Mouse (Mus musculus): Measurements from ENCODE around the gene Ntrk3. TPM values are rescaled to one million over a fixed set of nuclear protein-coding genes. Genes with fewer than 3 reads are reported as not detected.

Ntrk3 gene
- polyA plus RNA-seq, 1 experiment from 2014 or later = 0.49 TPM

- Histone ChIP-seq H3K9ac (no peak overlapping the region), H3K4me2 (no peak overlapping the region), H3K9me3 (replicated peaks) (no peaks in the 10 kb centered on the region), H3K27me3 (replicated peaks) (no peaks in the 10 kb centered on the region; the same call in 1 of the 2 replicates), H3K27ac (ENCODE audit: poor library complexity, severe bottlenecking) (no peak overlapping the region), H3K4me3 (no peak overlapping the region), H3K36me3 (no peaks in the 10 kb centered on the region), H3K4me1 (replicated peaks) (no peaks in the 10 kb centered on the region)
- ATAC-seq (ENCODE audit: insufficient number of reproducible peaks, low FRiP score) = no peak
- 57% methylated on average over 8 of the region's 8 CpGs for WGBS
Measured at GRCm38 (mm10) chr7:78754458-78755000, 16.7 kb upstream of the Ntrk3 start.

- no peak overlapping the region for H3K9ac ChIP-seq
- H3K9me3 ChIP-seq (replicated peaks) = no peaks in the 10 kb centered on the region
- 71% methylated on average over 7 of the region's 7 CpGs for WGBS
- no peaks in the 10 kb centered on the region; the same call in 1 of the 2 replicates for H3K27me3 ChIP-seq (replicated peaks)
- H3K4me3 ChIP-seq = no peak overlapping the region
- no peaks in the 10 kb centered on the region for H3K4me1 ChIP-seq (replicated peaks)
- no peak overlapping the region for H3K27ac ChIP-seq (ENCODE audit: poor library complexity, severe bottlenecking)
- no peak overlapping the region for H3K4me2 ChIP-seq
- H3K36me3 ChIP-seq = no peaks in the 10 kb centered on the region
- ATAC-seq (ENCODE audit: insufficient number of reproducible peaks, low FRiP score) = no peak
Measured at GRCm38 (mm10) chr7:78753752-78754457, 16.1 kb upstream of the Ntrk3 start.

- no peaks in the 10 kb centered on the region for H3K9me3 ChIP-seq (replicated peaks)
- H3K27me3 ChIP-seq (replicated peaks) = no peaks in the 10 kb centered on the region; the same call in 1 of the 2 replicates
- ATAC-seq (ENCODE audit: insufficient number of reproducible peaks, low FRiP score) = no peak
- no peaks in the 10 kb centered on the region for H3K4me1 ChIP-seq (replicated peaks)
- H3K36me3 ChIP-seq = no peaks in the 10 kb centered on the region
- H3K9ac ChIP-seq = no peak overlapping the region
- WGBS = 74% methylated on average over 4 of the region's 4 CpGs
- no peak overlapping the region for H3K4me3 ChIP-seq
- no peak overlapping the region for H3K27ac ChIP-seq (ENCODE audit: poor library complexity, severe bottlenecking)
- H3K4me2 ChIP-seq = no peak overlapping the region
Measured at GRCm38 (mm10) chr7:78752961-78753360, 15.1 kb upstream of the Ntrk3 start.

- ATAC-seq (ENCODE audit: insufficient number of reproducible peaks, low FRiP score) = no peak
- 47% methylated on average over 5 of the region's 5 CpGs for WGBS
Measured at GRCm38 (mm10) chr7:78743731-78744385, 6.0 kb upstream of the Ntrk3 start.

GRCm38 (mm10) chr7:78739351-78740000, 1.7 kb upstream of the Ntrk3 start:
- H3K27me3 ChIP-seq (replicated peaks) = no peaks in the 10 kb centered on the region; the same call in 1 of the 2 replicates
- no peaks in the 10 kb centered on the region for H3K9me3 ChIP-seq (replicated peaks)
- ATAC-seq (ENCODE audit: insufficient number of reproducible peaks, low FRiP score) = no peak
- no peaks in the 10 kb centered on the region for H3K4me1 ChIP-seq (replicated peaks)
- H3K27ac ChIP-seq (ENCODE audit: poor library complexity, severe bottlenecking) = no peak overlapping the region
- H3K4me2 ChIP-seq = no peak overlapping the region
- 81% methylated on average over 8 of the region's 8 CpGs for WGBS
- no peak overlapping the region for H3K4me3 ChIP-seq
- H3K36me3 ChIP-seq = no peaks in the 10 kb centered on the region
- no peak overlapping the region for H3K9ac ChIP-seq

More at GRCm38 (mm10) chr7:78743731-78744385, 6.0 kb upstream of the Ntrk3 start:
- no peaks in the 10 kb centered on the region for H3K4me1 ChIP-seq (replicated peaks)
- H3K27me3 ChIP-seq (replicated peaks) = no peaks in the 10 kb centered on the region; the same call in 1 of the 2 replicates
- H3K27ac ChIP-seq (ENCODE audit: poor library complexity, severe bottlenecking) = no peak overlapping the region
- H3K4me2 ChIP-seq = no peak overlapping the region
- no peaks in the 10 kb centered on the region for H3K36me3 ChIP-seq
- no peak overlapping the region for H3K4me3 ChIP-seq
- H3K9ac ChIP-seq = no peak overlapping the region
- no peaks in the 10 kb centered on the region for H3K9me3 ChIP-seq (replicated peaks)

- H3K27ac ChIP-seq (ENCODE audit: poor library complexity, severe bottlenecking) = no peak overlapping the region
- H3K4me3 ChIP-seq = no peak overlapping the region
- H3K4me2 ChIP-seq = no peak overlapping the region
- H3K9me3 ChIP-seq (replicated peaks) = no peaks in the 10 kb centered on the region
- ATAC-seq (ENCODE audit: insufficient number of reproducible peaks, low FRiP score) = no peak
- H3K4me1 ChIP-seq (replicated peaks) = no peaks in the 10 kb centered on the region
- H3K9ac ChIP-seq = no peak overlapping the region
- WGBS = 84% methylated on average over 6 of the region's 6 CpGs
- no peaks in the 10 kb centered on the region for H3K36me3 ChIP-seq
- no peaks in the 10 kb centered on the region for H3K27me3 ChIP-seq (replicated peaks)
Measured at GRCm38 (mm10) chr7:78737196-78737595, 616 bp downstream of the Ntrk3 start.

GRCm38 (mm10) chr7:78731391-78731790, 6.4 kb downstream of the Ntrk3 start:
- no peak for ATAC-seq (ENCODE audit: insufficient number of reproducible peaks, low FRiP score)

GRCm38 (mm10) chr7:78724591-78724990, 13.2 kb downstream of the Ntrk3 start:
- no peaks in the 10 kb centered on the region for H3K9me3 ChIP-seq (replicated peaks)
- H3K4me3 ChIP-seq = no peak overlapping the region
- H3K9ac ChIP-seq = no peak overlapping the region
- H3K36me3 ChIP-seq = no peaks in the 10 kb centered on the region
- no peaks in the 10 kb centered on the region for H3K4me1 ChIP-seq (replicated peaks)
- H3K4me2 ChIP-seq = no peak overlapping the region
- no peak for ATAC-seq (ENCODE audit: insufficient number of reproducible peaks, low FRiP score)
- 70% methylated on average over 4 of the region's 4 CpGs for WGBS
- H3K27me3 ChIP-seq (replicated peaks) = no peaks in the 10 kb centered on the region
- no peak overlapping the region for H3K27ac ChIP-seq (ENCODE audit: poor library complexity, severe bottlenecking)

More at GRCm38 (mm10) chr7:78731391-78731790, 6.4 kb downstream of the Ntrk3 start:
- no peak overlapping the region for H3K4me3 ChIP-seq
- H3K27ac ChIP-seq (ENCODE audit: poor library complexity, severe bottlenecking) = no peak overlapping the region
- H3K27me3 ChIP-seq (replicated peaks) = no peaks in the 10 kb centered on the region
- H3K9ac ChIP-seq = no peak overlapping the region
- no peaks in the 10 kb centered on the region for H3K9me3 ChIP-seq (replicated peaks)
- no peak overlapping the region for H3K4me2 ChIP-seq
- H3K4me1 ChIP-seq (replicated peaks) = no peaks in the 10 kb centered on the region
- H3K36me3 ChIP-seq = no peaks in the 10 kb centered on the region
- WGBS = 80% methylated on average over 8 of the region's 8 CpGs

GRCm38 (mm10) chr7:78722051-78722450, 15.8 kb downstream of the Ntrk3 start:
- no peak overlapping the region for H3K9ac ChIP-seq
- H3K36me3 ChIP-seq = no peaks in the 10 kb centered on the region
- no peak overlapping the region for H3K4me2 ChIP-seq
- no peaks in the 10 kb centered on the region for H3K27me3 ChIP-seq (replicated peaks)
- H3K4me1 ChIP-seq (replicated peaks) = no peaks in the 10 kb centered on the region
- no peak overlapping the region for H3K4me3 ChIP-seq
- H3K27ac ChIP-seq (ENCODE audit: poor library complexity, severe bottlenecking) = no peak overlapping the region
- H3K9me3 ChIP-seq (replicated peaks) = no peaks in the 10 kb centered on the region
- WGBS = 91% methylated on average over 4 of the region's 4 CpGs
- no peak for ATAC-seq (ENCODE audit: insufficient number of reproducible peaks, low FRiP score)

GRCm38 (mm10) chr7:78720989-78721816, 16.6 kb downstream of the Ntrk3 start:
- no peak overlapping the region for H3K4me3 ChIP-seq
- H3K9ac ChIP-seq = no peak overlapping the region
- WGBS = 60% methylated on average over 9 of the region's 9 CpGs
- H3K4me2 ChIP-seq = no peak overlapping the region
- no peaks in the 10 kb centered on the region for H3K9me3 ChIP-seq (replicated peaks)
- no peaks in the 10 kb centered on the region for H3K27me3 ChIP-seq (replicated peaks)
- H3K36me3 ChIP-seq = no peaks in the 10 kb centered on the region
- no peak for ATAC-seq (ENCODE audit: insufficient number of reproducible peaks, low FRiP score)
- H3K27ac ChIP-seq (ENCODE audit: poor library complexity, severe bottlenecking) = no peak overlapping the region
- H3K4me1 ChIP-seq (replicated peaks) = no peaks in the 10 kb centered on the region

All from heart, embryonic 12.5 days (tissue).